Mouse (Mus musculus): ENCODE results near the gene 4930469K13Rik. TPM values are rescaled to one million over a fixed set of nuclear protein-coding genes. Genes with fewer than 3 reads are reported as not detected.

Gene 4930469K13Rik
- polyA plus RNA-seq, 1 experiment from 2014 or later, result not detected

- Histone ChIP-seq H3K4me3 (ENCODE audit: low read depth, low read length) (no peak overlapping the region), H3K36me3 (ENCODE audit: control insufficient read depth, insufficient read depth, low read length) (no peaks in the 10 kb centered on the region), H3K9ac (ENCODE audit: low read length) (no peak overlapping the region), H3K27ac (ENCODE audit: low read depth, low read length) (no peak overlapping the region), H3K4me2 (ENCODE audit: low read length) (no peak overlapping the region), H3K9me3 (replicated peaks; ENCODE audit: control insufficient read depth, low read length) (no peaks in the 10 kb centered on the region), H3K27me3 (replicated peaks; ENCODE audit: control insufficient read depth, insufficient read depth, low read length) (no peaks in the 10 kb centered on the region), H3K4me1 (ENCODE audit: control insufficient read depth, insufficient read depth, low read length) (no peaks in the 10 kb centered on the region; the same call in 1 of the 2 replicates)
- ATAC-seq, result no peak
- DNase-seq (ENCODE audit: low spot score), result no peak
These were observed 27.8 kb downstream of the 4930469K13Rik start for GRCm38 (mm10) chr11:34070596-34070995.

GRCm38 (mm10) chr11:34063702-34064485, 34.5 kb downstream of the 4930469K13Rik start:
- Histone ChIP-seq H3K9me3 (replicated peaks; ENCODE audit: control insufficient read depth, low read length) (no peaks in the 10 kb centered on the region), H3K27ac (ENCODE audit: low read depth, low read length) (no peak overlapping the region), H3K9ac (ENCODE audit: low read length) (no peak overlapping the region), H3K4me2 (ENCODE audit: low read length) (no peak overlapping the region), H3K27me3 (replicated peaks; ENCODE audit: control insufficient read depth, insufficient read depth, low read length) (no peaks in the 10 kb centered on the region), H3K4me1 (ENCODE audit: control insufficient read depth, insufficient read depth, low read length) (no peaks in the 10 kb centered on the region), H3K36me3 (ENCODE audit: control insufficient read depth, insufficient read depth, low read length) (no peaks in the 10 kb centered on the region), H3K4me3 (ENCODE audit: low read depth, low read length) (no peak overlapping the region)
- 61% methylated on average over 5 of the region's 5 CpGs for WGBS
- no peak for DNase-seq (ENCODE audit: low spot score)
- no peak for ATAC-seq

GRCm38 (mm10) chr11:34063257-34063656, 35.1 kb downstream of the 4930469K13Rik start:
- 62% methylated on average over 2 of the region's 2 CpGs for WGBS
- H3K27me3 ChIP-seq (replicated peaks; ENCODE audit: control insufficient read depth, insufficient read depth, low read length), result no peaks in the 10 kb centered on the region

GRCm38 (mm10) chr11:34061740-34062139, 36.6 kb downstream of the 4930469K13Rik start:
- ATAC-seq, result no peak
- 64% methylated on average over 6 of the region's 6 CpGs for WGBS
- H3K36me3 ChIP-seq (ENCODE audit: control insufficient read depth, insufficient read depth, low read length), result no peaks in the 10 kb centered on the region
- H3K4me1 ChIP-seq (ENCODE audit: control insufficient read depth, insufficient read depth, low read length), result no peaks in the 10 kb centered on the region
- no peak overlapping the region for H3K27ac ChIP-seq (ENCODE audit: low read depth, low read length)
- H3K4me3 ChIP-seq (ENCODE audit: low read depth, low read length), result no peak overlapping the region
- no peak overlapping the region for H3K4me2 ChIP-seq (ENCODE audit: low read length)
- no peak overlapping the region for H3K9ac ChIP-seq (ENCODE audit: low read length)
- no peak for DNase-seq (ENCODE audit: low spot score)
- H3K27me3 ChIP-seq (replicated peaks; ENCODE audit: control insufficient read depth, insufficient read depth, low read length), result no peaks in the 10 kb centered on the region
- no peaks in the 10 kb centered on the region for H3K9me3 ChIP-seq (replicated peaks; ENCODE audit: control insufficient read depth, low read length)

More at GRCm38 (mm10) chr11:34063257-34063656, 35.1 kb downstream of the 4930469K13Rik start:
- DNase-seq (ENCODE audit: low spot score) (no peak), ATAC-seq (no peak)
- H3K4me1 ChIP-seq (ENCODE audit: control insufficient read depth, insufficient read depth, low read length), result no peaks in the 10 kb centered on the region
- H3K4me2 ChIP-seq (ENCODE audit: low read length), result no peak overlapping the region
- no peaks in the 10 kb centered on the region for H3K36me3 ChIP-seq (ENCODE audit: control insufficient read depth, insufficient read depth, low read length)
- H3K9me3 ChIP-seq (replicated peaks; ENCODE audit: control insufficient read depth, low read length), result no peaks in the 10 kb centered on the region
- H3K4me3 ChIP-seq (ENCODE audit: low read depth, low read length), result no peak overlapping the region
- no peak overlapping the region for H3K9ac ChIP-seq (ENCODE audit: low read length)
- H3K27ac ChIP-seq (ENCODE audit: low read depth, low read length), result no peak overlapping the region

- H3K27me3 ChIP-seq (replicated peaks; ENCODE audit: control insufficient read depth, insufficient read depth, low read length), result no peaks in the 10 kb centered on the region
- no peaks in the 10 kb centered on the region for H3K36me3 ChIP-seq (ENCODE audit: control insufficient read depth, insufficient read depth, low read length)
- no peak overlapping the region for H3K4me3 ChIP-seq (ENCODE audit: low read depth, low read length)
- H3K9me3 ChIP-seq (replicated peaks; ENCODE audit: control insufficient read depth, low read length), result no peaks in the 10 kb centered on the region
- no peak overlapping the region for H3K9ac ChIP-seq (ENCODE audit: low read length)
- no peak for ATAC-seq
- no peaks in the 10 kb centered on the region for H3K4me1 ChIP-seq (ENCODE audit: control insufficient read depth, insufficient read depth, low read length)
- WGBS, result 89% methylated on average over 6 of the region's 6 CpGs
- no peak overlapping the region for H3K27ac ChIP-seq (ENCODE audit: low read depth, low read length)
- H3K4me2 ChIP-seq (ENCODE audit: low read length), result no peak overlapping the region
- DNase-seq (ENCODE audit: low spot score), result no peak
These were observed 39.4 kb downstream of the 4930469K13Rik start for GRCm38 (mm10) chr11:34058960-34059359.

GRCm38 (mm10) chr11:34058332-34058731, 40.0 kb downstream of the 4930469K13Rik start:
- ATAC-seq, result no peak

GRCm38 (mm10) chr11:34056715-34057114, 41.6 kb downstream of the 4930469K13Rik start:
- ATAC-seq, result no peak
- Histone ChIP-seq H3K4me2 (ENCODE audit: low read length) (no peak overlapping the region), H3K36me3 (ENCODE audit: control insufficient read depth, insufficient read depth, low read length) (no peaks in the 10 kb centered on the region), H3K9me3 (replicated peaks; ENCODE audit: control insufficient read depth, low read length) (no peaks in the 10 kb centered on the region), H3K9ac (ENCODE audit: low read length) (no peak overlapping the region), H3K27me3 (replicated peaks; ENCODE audit: control insufficient read depth, insufficient read depth, low read length) (no peaks in the 10 kb centered on the region), H3K4me1 (ENCODE audit: control insufficient read depth, insufficient read depth, low read length) (no peaks in the 10 kb centered on the region), H3K27ac (ENCODE audit: low read depth, low read length) (no peak overlapping the region), H3K4me3 (ENCODE audit: low read depth, low read length) (no peak overlapping the region)
- WGBS, result 82% methylated on average over 1 of the region's 1 CpGs
- DNase-seq (ENCODE audit: low spot score), result no peak

More at GRCm38 (mm10) chr11:34058332-34058731, 40.0 kb downstream of the 4930469K13Rik start:
- no peaks in the 10 kb centered on the region for H3K4me1 ChIP-seq (ENCODE audit: control insufficient read depth, insufficient read depth, low read length)
- DNase-seq (ENCODE audit: low spot score), result no peak
- H3K9ac ChIP-seq (ENCODE audit: low read length), result no peak overlapping the region
- no peak overlapping the region for H3K4me3 ChIP-seq (ENCODE audit: low read depth, low read length)
- no peaks in the 10 kb centered on the region for H3K27me3 ChIP-seq (replicated peaks; ENCODE audit: control insufficient read depth, insufficient read depth, low read length)
- no peak overlapping the region for H3K4me2 ChIP-seq (ENCODE audit: low read length)
- H3K27ac ChIP-seq (ENCODE audit: low read depth, low read length), result no peak overlapping the region
- no peaks in the 10 kb centered on the region for H3K36me3 ChIP-seq (ENCODE audit: control insufficient read depth, insufficient read depth, low read length)
- no peaks in the 10 kb centered on the region for H3K9me3 ChIP-seq (replicated peaks; ENCODE audit: control insufficient read depth, low read length)

- Histone ChIP-seq H3K4me1 (ENCODE audit: control insufficient read depth, insufficient read depth, low read length) (no peaks in the 10 kb centered on the region), H3K27ac (ENCODE audit: low read depth, low read length) (no peak overlapping the region), H3K9ac (ENCODE audit: low read length) (no peak overlapping the region), H3K9me3 (replicated peaks; ENCODE audit: control insufficient read depth, low read length) (no peaks in the 10 kb centered on the region), H3K27me3 (replicated peaks; ENCODE audit: control insufficient read depth, insufficient read depth, low read length) (no peaks in the 10 kb centered on the region), H3K4me3 (ENCODE audit: low read depth, low read length) (no peak overlapping the region), H3K4me2 (ENCODE audit: low read length) (no peak overlapping the region), H3K36me3 (ENCODE audit: control insufficient read depth, insufficient read depth, low read length) (no peaks in the 10 kb centered on the region)
- ATAC-seq (no peak), DNase-seq (ENCODE audit: low spot score) (no peak)
- WGBS, result 86% methylated on average over 7 of the region's 7 CpGs
These were observed 44.2 kb downstream of the 4930469K13Rik start for GRCm38 (mm10) chr11:34054031-34054727.
